Mouse (Mus musculus): ENCODE results near the gene Glce. TPM values are rescaled to one million over a fixed set of nuclear protein-coding genes. Genes with fewer than 3 reads are reported as not detected.

The Glce gene
- polyA plus RNA-seq, 1 experiment = 4.2 TPM

- Histone ChIP-seq H3K27ac (ENCODE audit: control insufficient read depth, insufficient read depth, low read depth, low read length, poor library complexity) (no peak overlapping the region), H3K4me1 (ENCODE audit: control insufficient read depth, insufficient read depth, low read length) (no peaks in the 10 kb centered on the region; the same call in 1 of the 2 replicates), H3K4me3 (replicated peaks; ENCODE audit: control insufficient read depth, low read depth, low read length) (no peak overlapping the region)
- WGBS = 20% methylated on average over 8 of the region's 8 CpGs
- no peak for TF ChIP-seq CTCF (IDR thresholded peaks at IDR 0.05; ENCODE audit: control insufficient read depth, insufficient read depth, low read length)
- no peak for TF ChIP-seq POLR2A (IDR thresholded peaks at IDR 0.05; ENCODE audit: borderline replicate concordance, control insufficient read depth, low read depth, low read length)
These were observed 14.8 kb upstream of the Glce start for GRCm38 (mm10) chr9:62137259-62137658.

- H3K4me1 ChIP-seq (ENCODE audit: control insufficient read depth, insufficient read depth, low read length) = no peaks in the 10 kb centered on the region
- TF ChIP-seq CTCF (IDR thresholded peaks at IDR 0.05; ENCODE audit: control insufficient read depth, insufficient read depth, low read length) = no peak
- TF ChIP-seq POLR2A (IDR thresholded peaks at IDR 0.05; ENCODE audit: borderline replicate concordance, control insufficient read depth, low read depth, low read length) = no peak
- WGBS = 66% methylated on average over 4 of the region's 4 CpGs
- H3K27ac ChIP-seq (ENCODE audit: control insufficient read depth, insufficient read depth, low read depth, low read length, poor library complexity) = no peak overlapping the region
- H3K4me3 ChIP-seq (replicated peaks; ENCODE audit: control insufficient read depth, low read depth, low read length) = no peak overlapping the region
These were observed 9.7 kb upstream of the Glce start for GRCm38 (mm10) chr9:62132005-62132782.

GRCm38 (mm10) chr9:62130746-62131145 lies 8.3 kb upstream of the Glce start:
- TF ChIP-seq POLR2A (IDR thresholded peaks at IDR 0.05; ENCODE audit: borderline replicate concordance, control insufficient read depth, low read depth, low read length) (no peak), CTCF (IDR thresholded peaks at IDR 0.05; ENCODE audit: control insufficient read depth, insufficient read depth, low read length) (no peak)
- Histone ChIP-seq H3K4me1 (ENCODE audit: control insufficient read depth, insufficient read depth, low read length) (no peaks in the 10 kb centered on the region; the same call in 1 of the 2 replicates), H3K4me3 (replicated peaks; ENCODE audit: control insufficient read depth, low read depth, low read length) (no peak overlapping the region), H3K27ac (ENCODE audit: control insufficient read depth, insufficient read depth, low read depth, low read length, poor library complexity) (no peak overlapping the region)
- 83% methylated on average over 5 of the region's 5 CpGs for WGBS

GRCm38 (mm10) chr9:62128056-62128455 lies 5.6 kb upstream of the Glce start:
- 79% methylated on average over 2 of the region's 2 CpGs for WGBS

GRCm38 (mm10) chr9:62125986-62126575 lies 3.6 kb upstream of the Glce start:
- Histone ChIP-seq H3K27ac (ENCODE audit: control insufficient read depth, insufficient read depth, low read depth, low read length, poor library complexity) (no peak overlapping the region), H3K4me1 (ENCODE audit: control insufficient read depth, insufficient read depth, low read length) (no peaks in the 10 kb centered on the region; the same call in 1 of the 2 replicates), H3K4me3 (replicated peaks; ENCODE audit: control insufficient read depth, low read depth, low read length) (no peak overlapping the region)
- no peak for TF ChIP-seq CTCF (IDR thresholded peaks at IDR 0.05; ENCODE audit: control insufficient read depth, insufficient read depth, low read length)
- 84% methylated on average over 5 of the region's 5 CpGs for WGBS

More at GRCm38 (mm10) chr9:62128056-62128455, 5.6 kb upstream of the Glce start:
- TF ChIP-seq CTCF (IDR thresholded peaks at IDR 0.05; ENCODE audit: control insufficient read depth, insufficient read depth, low read length) (no peak), POLR2A (IDR thresholded peaks at IDR 0.05; ENCODE audit: borderline replicate concordance, control insufficient read depth, low read depth, low read length) (no peak)
- Histone ChIP-seq H3K4me1 (ENCODE audit: control insufficient read depth, insufficient read depth, low read length) (no peaks in the 10 kb centered on the region; the same call in 1 of the 2 replicates), H3K27ac (ENCODE audit: control insufficient read depth, insufficient read depth, low read depth, low read length, poor library complexity) (no peak overlapping the region), H3K4me3 (replicated peaks; ENCODE audit: control insufficient read depth, low read depth, low read length) (no peak overlapping the region)

- 88% methylated on average over 1 of the region's 1 CpGs for WGBS
- H3K4me1 ChIP-seq (ENCODE audit: control insufficient read depth, insufficient read depth, low read length) = no peaks in the 10 kb centered on the region; the same call in 1 of the 2 replicates
These were observed 1.8 kb upstream of the Glce start for GRCm38 (mm10) chr9:62124266-62124665.

GRCm38 (mm10) chr9:62123496-62123895 lies 1.0 kb upstream of the Glce start:
- no peaks in the 10 kb centered on the region; the same call in 1 of the 2 replicates for H3K4me1 ChIP-seq (ENCODE audit: control insufficient read depth, insufficient read depth, low read length)
- H3K4me3 ChIP-seq (replicated peaks; ENCODE audit: control insufficient read depth, low read depth, low read length) = no peak overlapping the region
- H3K27ac ChIP-seq (ENCODE audit: control insufficient read depth, insufficient read depth, low read depth, low read length, poor library complexity) = no peak overlapping the region
- WGBS = 79% methylated on average over 3 of the region's 3 CpGs
- TF ChIP-seq POLR2A (IDR thresholded peaks at IDR 0.05; ENCODE audit: borderline replicate concordance, control insufficient read depth, low read depth, low read length) (no peak), CTCF (IDR thresholded peaks at IDR 0.05; ENCODE audit: control insufficient read depth, insufficient read depth, low read length) (no peak)

More at GRCm38 (mm10) chr9:62124266-62124665, 1.8 kb upstream of the Glce start:
- no peak overlapping the region for H3K27ac ChIP-seq (ENCODE audit: control insufficient read depth, insufficient read depth, low read depth, low read length, poor library complexity)
- H3K4me3 ChIP-seq (replicated peaks; ENCODE audit: control insufficient read depth, low read depth, low read length) = no peak overlapping the region
- TF ChIP-seq POLR2A (IDR thresholded peaks at IDR 0.05; ENCODE audit: borderline replicate concordance, control insufficient read depth, low read depth, low read length) (no peak), CTCF (IDR thresholded peaks at IDR 0.05; ENCODE audit: control insufficient read depth, insufficient read depth, low read length) (no peak)
